Comparison of ENCODE assay signal across 25 mouse cellular contexts in genomic region chr3:85104301-85104700, GRCm38 (mm10).
"Had no signal": no experiment of that assay in that cellular context is flagged by ENCODE, and none has a peak within 500 bp of the region (broad histone marks: within the 10 kb centered on the region; RNA-seq: fewer than 3 reads in every experiment).

No protein-coding gene starts in this region.

- H3K4me3 ChIP-seq: heart, embryonic 13.5 days; heart, embryonic 15.5 days; hindbrain, embryonic 13.5 days; hindbrain, embryonic 15.5 days; kidney, embryonic 15.5 days; limb, embryonic 13.5 days; limb, embryonic 15.5 days; liver, embryonic 12.5 days had no signal

- H3K9me3 ChIP-seq: heart, embryonic 13.5 days; heart, embryonic 15.5 days; hindbrain, embryonic 13.5 days; hindbrain, embryonic 15.5 days; kidney, embryonic 15.5 days; limb, embryonic 13.5 days; limb, embryonic 15.5 days; liver, embryonic 12.5 days had no signal

- H3K9ac ChIP-seq: heart, embryonic 13.5 days; heart, embryonic 15.5 days; hindbrain, embryonic 13.5 days; hindbrain, embryonic 15.5 days; kidney, embryonic 15.5 days; limb, embryonic 13.5 days; limb, embryonic 15.5 days; liver, embryonic 12.5 days; liver, embryonic 14.5 days had no signal

- H3K36me3 ChIP-seq: heart, embryonic 13.5 days; heart, embryonic 15.5 days; hindbrain, embryonic 13.5 days; hindbrain, embryonic 15.5 days; kidney, embryonic 15.5 days; limb, embryonic 13.5 days; limb, embryonic 15.5 days; liver, embryonic 12.5 days had no signal

- H3K4me2 ChIP-seq: heart, embryonic 13.5 days; heart, embryonic 15.5 days; hindbrain, embryonic 13.5 days; hindbrain, embryonic 15.5 days; kidney, embryonic 15.5 days; limb, embryonic 13.5 days; limb, embryonic 15.5 days; liver, embryonic 12.5 days had no signal

- DNase-seq: gastrocnemius, postnatal 14 days; gastrocnemius, postnatal 36 days; heart, adult 18-20 months; heart, postnatal 14 days; heart, postnatal 36 days; kidney, adult 11 months; kidney, adult 2 months; kidney, adult 9 months; kidney, postnatal 14 days; kidney, postnatal 36 days; layer of hippocampus, adult 9-11 months; layer of hippocampus, postnatal 36 days; left cerebral cortex, postnatal 4 days had no signal

- H3K4me1 ChIP-seq: hindbrain, embryonic 15.5 days; kidney, embryonic 15.5 days; limb, embryonic 13.5 days; limb, embryonic 15.5 days; liver, embryonic 12.5 days had no signal

- ATAC-seq: hindbrain, postnatal 0 days; intestine, embryonic 16.5 days; liver, embryonic 12.5 days had no signal

- H3K27me3 ChIP-seq: heart, embryonic 13.5 days; heart, embryonic 15.5 days; hindbrain, embryonic 13.5 days; hindbrain, embryonic 15.5 days; kidney, embryonic 15.5 days; limb, embryonic 13.5 days; limb, embryonic 15.5 days; liver, embryonic 12.5 days had no signal

- H3K27ac ChIP-seq: heart, embryonic 13.5 days; heart, embryonic 15.5 days; hindbrain, embryonic 13.5 days; hindbrain, embryonic 15.5 days; hindbrain, postnatal 0 days; kidney, embryonic 15.5 days; kidney, postnatal 0 days; limb, embryonic 13.5 days; limb, embryonic 15.5 days; liver, embryonic 12.5 days; liver, embryonic 14.5 days had no signal
